Mouse (Mus musculus): ENCODE data around the gene Klc3. TPM values are rescaled to one million over a fixed set of nuclear protein-coding genes. Genes with fewer than 3 reads are reported as not detected.

The Klc3 gene
- polyA plus RNA-seq, 1 experiment = 18.2 TPM

GRCm38 (mm10) chr7:19411783-19412182 lies 7.9 kb upstream of the Klc3 start:
- WGBS = 82% methylated on average over 5 of the region's 5 CpGs
- no peak overlapping the region for H3K4me3 ChIP-seq (replicated peaks; ENCODE audit: extremely low read depth, low read depth, low read length)
- no peak for DNase-seq
- H3K4me1 ChIP-seq (ENCODE audit: control insufficient read depth, insufficient read depth, low read length) = no peaks in the 10 kb centered on the region
- no peak for TF ChIP-seq CTCF (IDR thresholded peaks at IDR 0.05; ENCODE audit: insufficient read depth, low read length)
- no peak for TF ChIP-seq POLR2A (IDR thresholded peaks at IDR 0.05; ENCODE audit: borderline replicate concordance, extremely low read depth, low read depth, low read length)

- Histone ChIP-seq H3K4me1 (ENCODE audit: control insufficient read depth, insufficient read depth, low read length) (no peaks in the 10 kb centered on the region), H3K4me3 (replicated peaks; ENCODE audit: extremely low read depth, low read depth, low read length) (no peak overlapping the region)
- WGBS = 66% methylated on average over 11 of the region's 11 CpGs
- TF ChIP-seq POLR2A (IDR thresholded peaks at IDR 0.05; ENCODE audit: borderline replicate concordance, extremely low read depth, low read depth, low read length) (no peak), CTCF (IDR thresholded peaks at IDR 0.05; ENCODE audit: insufficient read depth, low read length) (no peak)
- no peak for DNase-seq
Observed at GRCm38 (mm10) chr7:19410766-19411344, 7.0 kb upstream of the Klc3 start.

DNA sequence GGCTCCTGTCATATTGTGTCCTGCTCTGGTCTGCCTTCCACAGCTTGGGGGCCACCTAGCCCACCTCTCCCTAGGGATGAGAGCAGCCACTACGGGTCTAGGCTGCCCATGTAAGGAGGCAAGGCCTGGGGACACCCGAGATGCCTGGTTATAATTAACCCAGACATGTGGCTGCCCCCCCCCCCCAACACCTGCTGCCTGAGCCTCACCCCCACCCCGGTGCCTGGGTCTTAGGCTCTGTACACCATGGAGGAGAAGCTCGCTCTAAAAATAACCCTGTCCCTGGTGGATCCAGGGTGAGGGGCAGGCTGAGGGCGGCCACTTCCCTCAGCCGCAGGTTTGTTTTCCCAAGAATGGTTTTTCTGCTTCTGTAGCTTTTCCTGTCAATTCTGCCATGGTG lies 5.8 kb upstream of the Klc3 start:
- TF ChIP-seq POLR2A (IDR thresholded peaks at IDR 0.05; ENCODE audit: borderline replicate concordance, extremely low read depth, low read depth, low read length) (no peak), CTCF (IDR thresholded peaks at IDR 0.05; ENCODE audit: insufficient read depth, low read length) (no peak)
- no peak for DNase-seq
- H3K4me1 ChIP-seq (ENCODE audit: control insufficient read depth, insufficient read depth, low read length) = no peaks in the 10 kb centered on the region
- 47% methylated on average over 6 of the region's 6 CpGs for WGBS
- H3K4me3 ChIP-seq (replicated peaks; ENCODE audit: extremely low read depth, low read depth, low read length) = no peak overlapping the region

DNA sequence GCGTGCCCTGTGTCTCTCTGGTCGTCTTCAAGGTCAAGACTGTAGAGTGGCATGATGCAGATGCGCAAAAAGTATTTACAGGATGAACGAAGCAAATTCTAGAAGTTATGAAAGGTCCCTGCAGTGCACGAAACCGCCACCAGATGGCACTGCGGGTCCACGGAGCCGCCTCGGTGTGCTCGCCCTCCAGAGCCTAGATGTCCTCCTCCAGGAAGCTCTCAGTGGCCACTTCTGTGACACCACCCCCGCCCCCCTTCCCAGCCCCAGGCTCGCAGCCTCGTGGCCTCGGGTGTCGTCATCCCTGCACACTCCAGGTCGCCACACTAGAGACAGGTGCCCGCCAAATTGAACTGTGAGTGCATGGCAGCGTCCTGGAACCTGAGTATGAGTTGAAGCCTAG lies 1.5 kb upstream of the Klc3 start:
- H3K4me3 ChIP-seq (replicated peaks; ENCODE audit: extremely low read depth, low read depth, low read length) = no peak overlapping the region
- WGBS = 3% methylated on average over 19 of the region's 19 CpGs
- no peaks in the 10 kb centered on the region for H3K4me1 ChIP-seq (ENCODE audit: control insufficient read depth, insufficient read depth, low read length)
- peak; percentile 96 for TF ChIP-seq CTCF (IDR thresholded peaks at IDR 0.05; ENCODE audit: insufficient read depth, low read length)
- TF ChIP-seq POLR2A (IDR thresholded peaks at IDR 0.05; ENCODE audit: borderline replicate concordance, extremely low read depth, low read depth, low read length) = no peak; the same call in 1 of the 2 replicates
- DNase-seq = peak; percentile 88

GRCm38 (mm10) chr7:19404476-19404875 lies 572 bp upstream of the Klc3 start, which contains the start of gene Ckm:
Gene Ckm (plus strand): TSS chr7:19404776.
- peak within 1 kb of the TSS; percentile 8 for H3K4me3 ChIP-seq (replicated peaks; ENCODE audit: extremely low read depth, low read depth, low read length)
- DNase-seq = no peak
- no peaks in the 10 kb centered on the region for H3K4me1 ChIP-seq (ENCODE audit: control insufficient read depth, insufficient read depth, low read length)
- 47% methylated on average over 7 of the region's 7 CpGs for WGBS
- TF ChIP-seq POLR2A (IDR thresholded peaks at IDR 0.05; ENCODE audit: borderline replicate concordance, extremely low read depth, low read depth, low read length) (no peak), CTCF (IDR thresholded peaks at IDR 0.05; ENCODE audit: insufficient read depth, low read length) (no peak)

- no peak for DNase-seq
- WGBS = 77% methylated on average over 9 of the region's 9 CpGs
- TF ChIP-seq CTCF (IDR thresholded peaks at IDR 0.05; ENCODE audit: insufficient read depth, low read length) (no peak), POLR2A (IDR thresholded peaks at IDR 0.05; ENCODE audit: borderline replicate concordance, extremely low read depth, low read depth, low read length) (no peak)
- Histone ChIP-seq H3K4me1 (ENCODE audit: control insufficient read depth, insufficient read depth, low read length) (no peaks in the 10 kb centered on the region), H3K4me3 (replicated peaks; ENCODE audit: extremely low read depth, low read depth, low read length) (no peak overlapping the region)
Observed at GRCm38 (mm10) chr7:19402535-19403112, 1.3 kb downstream of the Klc3 start.

- no peak for DNase-seq
- 79% methylated on average over 4 of the region's 4 CpGs for WGBS
- TF ChIP-seq CTCF (IDR thresholded peaks at IDR 0.05; ENCODE audit: insufficient read depth, low read length) (no peak), POLR2A (IDR thresholded peaks at IDR 0.05; ENCODE audit: borderline replicate concordance, extremely low read depth, low read depth, low read length) (no peak)
Observed at GRCm38 (mm10) chr7:19400946-19401345, 3.0 kb downstream of the Klc3 start.

GRCm38 (mm10) chr7:19399496-19400280 lies 4.2 kb downstream of the Klc3 start:
- no peak for TF ChIP-seq CTCF (IDR thresholded peaks at IDR 0.05; ENCODE audit: insufficient read depth, low read length)
- TF ChIP-seq POLR2A (IDR thresholded peaks at IDR 0.05; ENCODE audit: borderline replicate concordance, extremely low read depth, low read depth, low read length) = no peak
- H3K4me1 ChIP-seq (ENCODE audit: control insufficient read depth, insufficient read depth, low read length) = no peaks in the 10 kb centered on the region
- 5% methylated on average over 27 of the region's 27 CpGs for WGBS
- peak overlapping the region; percentile 17 for H3K4me3 ChIP-seq (replicated peaks; ENCODE audit: extremely low read depth, low read depth, low read length)
- DNase-seq = peak; percentile 62

More at GRCm38 (mm10) chr7:19400946-19401345, 3.0 kb downstream of the Klc3 start:
- no peak overlapping the region for H3K4me3 ChIP-seq (replicated peaks; ENCODE audit: extremely low read depth, low read depth, low read length)
- no peaks in the 10 kb centered on the region for H3K4me1 ChIP-seq (ENCODE audit: control insufficient read depth, insufficient read depth, low read length)

DNA sequence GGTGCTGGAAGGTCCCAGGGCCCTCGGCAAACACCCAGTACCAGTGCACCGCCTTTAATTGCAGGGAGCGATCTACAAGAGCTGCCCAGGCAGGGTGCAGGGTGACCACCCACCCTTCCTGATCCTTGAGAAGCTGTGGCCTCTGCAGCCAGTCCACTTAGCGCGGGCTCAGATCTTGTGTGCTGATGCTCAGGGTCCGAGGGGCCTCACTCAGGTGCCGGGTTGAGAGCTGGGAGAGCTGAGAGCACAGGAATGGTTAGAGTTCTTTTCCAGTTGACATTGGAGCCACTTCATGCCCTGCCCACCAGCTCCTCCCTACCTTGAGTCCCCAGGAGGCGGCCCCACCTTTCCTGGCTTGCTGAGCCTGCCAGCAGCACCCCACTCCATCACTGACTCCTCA lies 9.4 kb downstream of the Klc3 start:
- 74% methylated on average over 8 of the region's 8 CpGs for WGBS
- DNase-seq = no peak
- H3K4me1 ChIP-seq (ENCODE audit: control insufficient read depth, insufficient read depth, low read length) = no peaks in the 10 kb centered on the region
- H3K4me3 ChIP-seq (replicated peaks; ENCODE audit: extremely low read depth, low read depth, low read length) = no peak overlapping the region
- no peak for TF ChIP-seq POLR2A (IDR thresholded peaks at IDR 0.05; ENCODE audit: borderline replicate concordance, extremely low read depth, low read depth, low read length)
- no peak for TF ChIP-seq CTCF (IDR thresholded peaks at IDR 0.05; ENCODE audit: insufficient read depth, low read length)
